Mouse (Mus musculus): ENCODE results near the gene Plxna1.

DNA sequence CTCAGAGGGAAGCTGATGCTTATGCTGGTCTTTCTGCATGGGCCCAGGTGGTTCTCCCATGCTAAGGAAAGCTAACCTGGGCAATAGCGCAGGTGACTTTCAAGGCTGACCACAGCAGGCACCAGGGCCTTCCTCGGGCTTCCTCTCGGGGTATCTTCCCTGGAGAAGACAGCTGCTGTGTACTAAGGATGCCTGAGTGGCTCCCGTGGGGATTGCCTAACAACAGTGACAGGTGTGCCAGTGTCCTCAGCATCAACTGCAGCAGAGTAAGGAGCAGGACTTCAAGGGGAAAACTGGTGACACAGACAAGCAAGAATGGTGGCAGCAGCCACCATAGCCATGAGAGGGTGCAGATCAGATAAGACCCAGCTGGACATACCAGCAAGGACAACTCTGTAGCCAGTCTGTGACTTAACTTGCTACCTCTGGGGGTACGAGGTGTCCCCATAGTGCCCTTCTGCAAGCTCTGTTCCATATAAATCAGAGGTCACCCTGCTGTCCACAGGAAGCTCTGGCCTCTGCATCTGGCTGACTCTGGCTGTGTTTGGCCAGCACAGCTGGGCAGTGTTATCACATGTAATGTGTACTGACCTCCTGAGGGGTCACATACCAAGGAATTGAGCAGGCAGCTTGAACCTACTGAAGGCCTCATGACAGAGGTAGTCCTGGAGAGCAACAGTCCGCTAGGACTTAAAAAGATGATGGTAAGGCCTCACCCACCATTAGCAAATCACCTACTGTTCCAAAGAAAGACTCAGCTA lies 54.0 kb downstream of the Plxna1 start:
- no peak for TF ChIP-seq POLR2A (IDR thresholded peaks at IDR 0.05; ENCODE audit: extremely low read depth, insufficient read depth, low read length)
- no peak for TF ChIP-seq CTCF (IDR thresholded peaks at IDR 0.05; ENCODE audit: extremely low read depth, insufficient read depth, low read length)
